Mouse (Mus musculus): ENCODE measurements around the gene Map4. TPM values are rescaled to one million over a fixed set of nuclear protein-coding genes. Genes with fewer than 3 reads are reported as not detected.
"Not testable (repeated sequence)": the region's sequence is repeated elsewhere in the genome, so short reads cannot be mapped to it uniquely, and the experiment has no call there.

Gene Map4
- total RNA-seq, 2 experiments from 2014 or later = 625 to 628 TPM

DNA sequence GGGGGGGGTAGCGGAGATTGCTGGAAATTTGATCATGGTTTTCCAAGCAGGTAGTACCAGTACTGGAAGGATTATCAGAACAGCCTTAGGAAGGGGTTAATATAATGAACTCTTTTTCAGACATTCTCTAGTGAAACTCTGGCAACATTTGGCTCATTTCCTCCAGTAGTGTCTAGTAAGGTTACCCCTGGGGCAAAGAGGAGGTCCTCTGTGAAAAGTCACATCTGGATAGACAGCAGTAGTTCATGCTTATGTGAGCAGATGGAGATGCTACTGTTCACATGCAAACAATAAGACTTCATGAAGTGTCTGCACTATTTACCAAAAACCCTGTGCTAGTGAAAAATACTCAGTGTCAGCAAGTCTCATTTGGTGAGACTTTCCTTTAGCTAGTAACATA lies 125.9 kb downstream of the Map4 start:
- no peak for DNase-seq (ENCODE audit: low spot score in 2 of 2)

DNA sequence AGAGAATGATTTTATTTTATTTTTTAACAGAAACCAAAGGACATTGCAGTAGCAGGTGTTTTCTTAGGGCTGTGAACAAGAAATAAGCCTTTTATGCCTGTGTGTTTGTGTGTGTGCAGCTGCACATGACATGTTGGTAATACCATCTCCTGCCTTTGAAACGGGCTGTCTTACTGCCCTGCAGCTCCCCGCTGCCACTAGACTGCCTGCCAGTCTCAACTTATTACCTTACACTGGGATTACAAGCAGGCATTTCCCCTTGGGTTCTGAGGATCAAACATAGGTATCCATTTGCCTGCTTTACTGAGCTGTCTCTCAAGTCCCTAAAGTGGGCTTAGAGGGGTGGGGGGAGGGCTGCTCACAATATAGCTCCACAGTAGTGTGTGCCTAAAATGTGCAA lies 129.5 kb downstream of the Map4 start:
- DNase-seq (ENCODE audit: low spot score in 2 of 2) = no peak

DNA sequence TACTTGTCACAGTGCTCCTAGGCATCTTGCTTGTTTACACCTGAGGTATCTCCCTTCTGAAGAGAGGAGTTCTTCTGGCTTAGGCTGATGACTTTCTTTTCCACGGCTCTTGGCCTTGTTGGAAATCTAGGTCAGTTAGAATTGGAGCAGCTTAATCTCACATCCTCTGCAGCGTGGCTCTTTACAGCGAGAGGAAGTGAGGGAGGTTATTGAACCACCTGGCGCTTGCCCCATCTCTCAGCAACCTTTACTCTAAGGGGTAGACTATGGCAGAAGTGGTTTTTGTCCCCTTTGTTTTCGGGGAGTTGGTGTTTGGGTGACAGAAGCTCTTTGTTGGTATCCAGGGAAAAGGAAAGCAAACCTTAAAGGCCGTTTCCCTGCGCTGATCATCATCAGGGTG lies 131.1 kb downstream of the Map4 start:
- DNase-seq (ENCODE audit: low spot score in 2 of 2) = no peak

DNA sequence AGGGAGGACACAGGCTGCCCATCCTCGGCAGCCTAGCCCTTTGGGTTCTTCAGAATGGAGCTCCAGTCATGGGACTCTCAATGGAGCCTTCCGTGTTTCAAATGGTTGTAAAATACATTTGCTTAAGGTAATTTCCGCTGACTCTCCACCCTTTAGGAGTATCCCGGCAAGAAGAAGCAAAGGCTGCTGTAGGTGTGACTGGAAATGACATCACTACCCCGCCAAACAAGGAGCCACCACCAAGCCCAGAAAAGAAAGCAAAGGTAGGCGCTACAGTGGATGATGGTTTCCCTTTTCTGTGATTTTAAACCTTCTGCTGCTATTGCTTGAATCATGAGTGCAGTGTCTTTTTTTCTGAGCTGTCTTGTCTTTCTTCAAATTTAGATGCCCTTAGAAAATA lies 131.6 kb downstream of the Map4 start:
- DNase-seq (ENCODE audit: low spot score in 2 of 2) = no peak

DNA sequence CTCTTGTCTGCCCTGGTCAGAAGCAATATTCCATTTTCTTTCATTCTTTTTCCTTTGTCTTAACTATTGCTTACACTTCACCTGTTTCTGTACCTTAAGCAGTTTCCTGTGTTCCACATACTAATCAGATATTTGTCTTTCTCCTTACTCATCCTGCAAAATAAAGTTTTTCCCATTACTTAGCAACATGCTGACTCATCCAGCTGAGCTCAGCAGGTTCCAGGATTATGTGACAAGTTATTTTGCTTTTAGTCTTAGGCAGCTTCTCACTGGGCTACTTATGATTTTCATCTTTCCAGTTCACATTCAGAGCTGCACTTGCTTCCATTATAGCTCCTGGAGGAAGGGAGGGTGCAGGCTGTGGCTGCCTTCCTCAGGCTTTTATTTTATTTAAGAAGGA lies 133.4 kb downstream of the Map4 start:
- DNase-seq (ENCODE audit: low spot score in 2 of 2) = no peak

DNA sequence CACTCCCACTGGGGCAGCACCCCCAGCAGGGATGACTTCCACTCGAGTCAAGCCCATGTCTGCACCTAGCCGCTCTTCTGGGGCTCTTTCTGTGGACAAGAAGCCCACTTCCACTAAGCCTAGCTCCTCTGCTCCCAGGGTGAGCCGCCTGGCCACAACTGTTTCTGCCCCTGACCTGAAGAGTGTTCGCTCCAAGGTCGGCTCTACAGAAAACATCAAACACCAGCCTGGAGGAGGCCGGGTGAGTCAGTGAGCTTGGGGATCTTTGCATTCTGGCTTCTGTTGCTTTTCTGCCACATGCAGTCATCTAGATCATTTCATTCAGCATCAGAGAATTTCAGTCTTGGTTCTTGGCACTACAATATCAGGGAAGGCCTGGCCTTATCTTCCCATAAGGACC lies 137.5 kb downstream of the Map4 start:
- no peak for DNase-seq (ENCODE audit: low spot score in 2 of 2)

DNA sequence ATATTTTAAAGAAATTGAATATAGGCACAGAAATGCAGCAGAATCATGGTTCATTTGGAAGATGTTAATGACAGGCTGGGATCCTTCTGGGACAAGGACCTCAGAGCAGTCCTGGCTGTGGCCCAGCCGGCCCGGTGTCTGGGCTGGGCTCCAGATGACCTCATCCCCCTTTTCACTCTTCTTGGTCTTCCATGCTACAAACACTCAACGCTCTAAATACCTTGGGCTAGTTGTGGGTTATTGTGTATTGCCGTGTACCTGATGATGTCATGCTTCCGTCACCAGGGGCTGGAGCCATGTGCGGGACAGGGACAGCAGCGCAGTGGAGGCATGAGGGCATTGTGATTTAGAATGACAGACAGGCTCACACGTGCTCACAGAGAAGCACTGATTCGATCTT lies 139.1 kb downstream of the Map4 start:
- DNase-seq (ENCODE audit: low spot score in 2 of 2) = no peak

DNA sequence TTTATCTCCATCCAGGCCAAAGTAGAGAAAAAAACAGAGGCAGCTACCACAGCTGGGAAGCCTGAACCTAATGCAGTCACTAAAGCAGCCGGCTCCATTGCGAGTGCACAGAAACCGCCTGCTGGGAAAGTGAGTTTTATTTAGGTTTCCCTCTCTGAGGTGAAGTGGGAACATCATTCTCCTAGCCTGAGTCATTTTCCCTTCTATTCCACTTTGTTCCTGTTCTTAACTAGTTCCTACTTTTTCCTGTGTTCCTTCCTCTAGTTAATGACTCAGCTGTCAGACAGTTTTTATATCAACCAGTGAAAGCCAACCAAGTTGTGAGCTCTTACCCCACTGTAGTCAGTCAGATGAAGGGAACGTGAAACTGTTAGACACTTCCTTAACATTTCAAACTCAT lies 139.8 kb downstream of the Map4 start:
- DNase-seq (ENCODE audit: low spot score in 2 of 2) = no peak

DNA sequence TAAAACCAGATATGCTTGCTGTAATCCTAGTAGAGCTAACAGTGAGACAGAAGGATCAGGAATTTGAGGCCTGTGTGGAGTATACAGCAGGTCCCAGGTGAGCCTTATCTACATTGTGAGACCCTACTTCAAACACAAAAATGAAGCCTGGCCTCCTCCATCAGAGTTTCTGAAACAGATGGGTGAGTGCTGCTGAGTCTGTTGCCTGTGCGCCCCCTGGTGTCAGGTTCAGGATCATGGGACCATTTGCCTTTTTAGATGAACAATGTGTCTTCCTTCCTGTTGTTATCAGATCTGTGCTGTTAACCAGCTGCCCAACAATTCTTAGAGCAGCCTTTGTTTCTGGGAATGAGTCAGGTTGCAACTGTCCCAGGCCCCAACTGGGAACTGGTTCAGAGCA lies 140.6 kb downstream of the Map4 start:
- peak; percentile 80 to 90 for DNase-seq (ENCODE audit: low spot score in 2 of 2)

DNA sequence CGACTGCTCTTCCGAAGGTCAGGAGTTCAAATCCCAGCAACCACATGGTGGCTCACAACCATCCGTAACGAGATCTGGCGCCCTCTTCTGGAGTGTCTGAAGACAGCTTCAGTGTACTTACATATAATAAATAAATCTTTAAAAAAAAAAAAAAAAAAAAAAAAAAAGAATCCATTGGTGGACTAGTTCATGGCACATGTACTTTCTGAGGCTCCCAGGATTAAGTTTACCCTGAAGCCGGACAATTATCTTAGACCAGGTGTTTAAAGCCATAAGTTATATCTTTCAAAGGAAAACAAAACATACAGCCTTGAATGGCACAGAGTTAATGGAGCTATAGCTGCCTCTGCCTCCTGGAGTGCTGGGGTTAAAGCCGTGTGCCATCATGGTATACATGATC lies 145.2 kb downstream of the Map4 start:
- not testable (repeated sequence) for DNase-seq (ENCODE audit: low spot score in 2 of 2)

DNA sequence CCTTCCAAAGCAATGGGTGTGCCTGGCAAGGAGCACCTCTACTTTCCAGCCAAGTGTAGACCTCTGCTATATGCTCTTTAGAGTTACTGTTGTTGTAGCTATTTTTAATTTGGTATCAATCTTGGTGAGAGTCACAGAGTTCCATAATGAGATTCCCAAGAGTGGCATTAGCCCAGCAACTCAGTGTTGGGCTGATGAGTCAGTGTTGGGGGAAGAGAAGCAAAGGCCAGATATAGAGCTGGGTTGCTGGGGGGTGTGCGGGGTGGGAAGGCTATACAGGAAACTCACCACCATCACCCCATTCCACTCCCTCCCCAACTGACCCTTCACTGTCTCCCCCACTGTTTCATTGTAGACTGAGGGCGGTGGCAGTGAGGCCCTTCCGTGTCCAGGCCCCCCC lies 149.8 kb downstream of the Map4 start:
- no peak for DNase-seq (ENCODE audit: low spot score in 2 of 2)

DNA sequence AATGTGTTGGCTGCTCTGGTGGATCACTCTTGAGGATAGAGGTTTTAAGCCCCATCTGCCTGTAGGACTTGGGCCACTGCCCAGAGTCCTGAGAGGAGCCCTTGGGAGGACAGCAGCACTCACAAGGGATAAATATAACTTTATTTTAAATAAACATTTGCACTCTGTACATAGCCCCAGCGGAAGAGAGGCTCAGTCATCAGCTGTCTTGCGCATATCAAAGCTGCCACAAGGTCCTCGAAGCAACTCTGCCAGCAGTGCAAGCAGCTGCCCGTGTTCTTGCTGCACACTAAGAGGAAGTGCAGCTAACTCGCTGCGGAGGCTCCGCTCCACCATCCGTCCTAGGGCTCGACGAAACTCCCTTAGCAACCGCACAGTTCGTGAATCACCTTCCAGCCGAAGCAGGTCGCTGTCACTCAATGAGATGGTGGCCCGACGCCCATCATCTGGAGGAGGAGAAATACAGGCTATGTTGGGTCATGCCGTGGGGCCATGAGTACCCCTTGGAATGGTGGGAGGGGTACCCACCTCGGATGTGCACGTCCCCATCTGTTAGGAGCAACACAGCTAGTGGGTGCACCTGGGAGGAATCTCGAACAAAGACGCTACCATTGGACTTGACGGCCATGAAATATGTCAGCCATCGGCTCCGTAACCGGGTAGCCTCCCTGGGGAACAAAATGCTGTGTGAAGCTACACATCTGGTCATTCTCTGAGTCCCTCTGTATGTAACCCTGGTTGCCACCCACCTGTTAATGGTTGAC lies 153.1 kb downstream of the Map4 start:
- DNase-seq (ENCODE audit: low spot score in 2 of 2) = peak in 1 of 2 experiments; percentile 22

DNA sequence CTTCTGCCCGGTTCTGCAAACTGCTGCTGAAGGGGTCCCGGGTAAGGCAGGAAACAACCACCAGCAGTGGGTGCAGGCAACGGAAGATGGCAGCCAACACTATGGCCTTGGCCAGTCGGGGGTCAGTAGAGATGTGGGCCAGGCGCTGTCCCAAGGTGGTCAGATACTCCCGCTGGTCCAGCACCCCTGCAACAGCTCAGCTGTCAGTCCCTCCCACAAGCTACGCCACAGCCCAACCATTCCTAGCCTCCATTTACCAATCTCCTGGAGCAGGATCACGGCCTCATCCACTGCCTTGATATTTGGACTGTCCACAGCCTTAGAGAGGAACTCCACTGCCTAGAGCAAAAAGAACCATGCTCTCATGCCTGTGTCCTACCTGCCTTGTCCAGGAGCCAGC lies 154.4 kb downstream of the Map4 start:
- DNase-seq (ENCODE audit: low spot score in 2 of 2) = no peak

DNA sequence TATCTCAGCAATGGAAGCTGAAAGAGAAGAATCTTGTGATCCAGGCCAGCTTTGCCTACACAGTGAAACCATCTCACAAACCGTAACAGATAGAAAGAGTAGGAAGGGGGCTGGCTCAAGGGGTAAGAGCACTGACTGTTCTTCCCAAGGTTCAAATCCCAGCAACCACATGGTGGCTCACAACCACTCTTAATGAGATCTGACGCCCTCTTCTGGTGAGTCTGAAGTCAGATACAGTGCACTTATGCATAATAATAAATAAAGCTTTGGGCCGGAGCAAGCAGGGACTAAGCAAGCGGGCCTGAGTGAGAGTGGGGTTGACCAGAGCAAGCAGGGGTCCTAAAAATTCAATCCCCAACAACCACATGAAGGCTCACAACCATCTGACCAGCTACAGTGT lies 162.0 kb downstream of the Map4 start:
- DNase-seq (ENCODE audit: low spot score in 2 of 2) = no peak

DNA sequence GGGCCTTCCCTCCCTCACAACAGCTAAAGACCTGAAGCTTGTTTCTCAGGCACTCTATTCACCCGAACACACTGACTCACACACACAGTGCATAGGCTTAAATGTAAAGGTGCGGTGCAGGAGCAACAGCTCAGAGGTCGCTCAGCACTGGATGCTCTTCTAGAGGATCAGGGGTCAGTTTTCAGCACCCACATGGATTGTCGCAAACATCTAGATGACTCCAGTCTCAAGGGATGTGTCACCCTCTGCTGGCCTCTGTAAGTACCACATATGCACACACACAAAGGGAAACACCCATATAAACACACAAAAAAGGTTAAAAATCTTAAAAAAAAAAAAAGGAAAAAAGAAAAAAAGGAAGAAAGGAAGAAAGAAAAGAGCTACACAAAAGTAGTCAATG lies 163.5 kb downstream of the Map4 start:
- no peak for DNase-seq (ENCODE audit: low spot score in 2 of 2)

DNA sequence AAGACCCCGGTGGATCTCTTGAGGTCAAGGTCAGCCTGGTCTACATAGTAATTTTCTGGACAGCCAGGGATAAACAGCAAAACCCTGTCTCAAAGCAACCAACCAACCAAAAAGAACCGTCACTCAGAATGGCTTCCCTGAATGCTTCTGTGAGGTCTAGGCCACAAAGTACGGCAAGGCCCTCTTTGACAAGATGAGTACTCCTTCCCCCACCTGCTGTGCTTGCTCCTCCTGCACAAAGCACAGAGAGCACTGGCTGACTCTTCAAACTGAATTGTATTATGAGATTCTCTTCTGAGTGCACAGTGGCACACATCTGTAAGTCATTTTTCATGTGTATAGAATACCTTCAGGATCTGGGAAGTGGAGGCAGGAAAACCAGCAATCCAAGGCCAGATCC lies 166.5 kb downstream of the Map4 start:
- no peak for DNase-seq (ENCODE audit: low spot score in 2 of 2)

DNA sequence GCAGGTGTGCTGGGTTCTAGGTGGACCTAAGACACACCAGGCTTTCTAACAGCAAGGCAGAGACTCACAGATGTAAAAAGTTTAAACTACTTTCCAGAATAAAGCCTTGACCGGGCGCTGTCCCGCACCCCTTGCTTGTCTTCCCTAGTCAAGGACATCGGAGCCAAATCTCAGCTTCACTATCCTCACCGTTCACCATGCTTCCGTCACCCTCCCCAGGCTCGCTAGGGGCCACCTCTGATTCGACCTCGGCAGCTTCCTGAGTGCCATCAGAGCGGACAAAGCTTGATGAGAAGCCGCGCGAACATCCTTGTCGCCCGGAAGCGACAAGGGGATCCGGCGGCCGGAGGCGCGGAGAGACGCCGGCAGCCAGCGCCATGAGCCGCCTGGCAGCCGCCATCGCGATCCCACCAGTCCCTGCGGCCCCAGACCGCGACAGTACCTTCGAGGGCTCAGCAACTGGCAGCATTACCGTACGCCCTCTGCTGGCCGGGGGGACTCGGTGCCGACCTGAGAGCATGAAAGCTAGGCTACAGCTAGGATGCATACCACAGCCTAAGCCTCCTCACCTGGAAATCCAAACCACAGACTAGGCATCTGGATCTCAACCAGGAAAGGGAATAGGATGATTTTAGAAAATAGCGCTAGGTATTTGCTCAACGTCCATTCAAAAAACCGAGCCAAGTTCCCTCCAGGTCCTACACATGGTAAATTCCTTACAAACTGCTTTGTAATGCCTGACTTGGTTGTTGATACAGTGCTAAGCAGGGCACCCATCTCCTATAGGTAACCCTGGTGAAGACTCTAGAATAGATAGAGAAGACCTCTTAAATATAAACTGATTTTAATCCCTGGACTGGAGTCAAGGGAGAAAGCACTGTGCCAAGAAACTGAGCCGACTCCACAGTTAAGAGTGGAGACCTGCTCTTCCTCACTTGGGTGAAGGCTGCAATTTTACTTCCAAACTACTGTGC lies 169.7 kb downstream of the Map4 start:
- DNase-seq (ENCODE audit: low spot score in 2 of 2) = peak; percentile 91 to 96

DNA sequence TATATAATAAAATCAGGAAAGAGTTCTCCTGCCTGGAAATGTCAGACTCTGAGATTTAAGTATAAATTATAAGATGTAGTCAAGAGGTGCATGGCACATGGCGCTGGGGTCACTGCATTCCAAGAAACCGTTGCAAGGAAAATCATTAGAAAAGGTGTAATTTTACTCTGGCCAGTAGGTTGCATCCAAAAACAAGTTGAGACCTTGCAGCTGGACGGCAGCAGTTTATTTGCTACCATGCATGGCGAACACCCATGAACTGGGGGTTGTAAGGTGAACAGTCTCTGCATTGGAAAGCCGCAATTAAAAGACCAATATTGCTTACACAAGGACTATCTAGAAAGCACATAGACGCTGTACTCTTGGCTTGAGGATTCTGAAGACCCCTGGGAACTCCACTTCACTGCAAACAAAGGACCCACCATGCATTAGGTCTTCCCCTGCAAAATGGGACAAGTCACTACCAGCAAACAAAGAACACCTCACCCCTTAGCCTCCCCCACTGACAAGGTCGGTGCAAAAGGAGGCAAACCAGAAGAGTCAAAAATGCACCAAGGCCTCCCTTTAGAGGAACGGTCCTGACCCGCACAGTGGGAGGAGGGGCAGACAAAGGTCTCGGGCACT lies 185.2 kb downstream of the Map4 start:
- DNase-seq (ENCODE audit: low spot score in 2 of 2) = no peak

DNA sequence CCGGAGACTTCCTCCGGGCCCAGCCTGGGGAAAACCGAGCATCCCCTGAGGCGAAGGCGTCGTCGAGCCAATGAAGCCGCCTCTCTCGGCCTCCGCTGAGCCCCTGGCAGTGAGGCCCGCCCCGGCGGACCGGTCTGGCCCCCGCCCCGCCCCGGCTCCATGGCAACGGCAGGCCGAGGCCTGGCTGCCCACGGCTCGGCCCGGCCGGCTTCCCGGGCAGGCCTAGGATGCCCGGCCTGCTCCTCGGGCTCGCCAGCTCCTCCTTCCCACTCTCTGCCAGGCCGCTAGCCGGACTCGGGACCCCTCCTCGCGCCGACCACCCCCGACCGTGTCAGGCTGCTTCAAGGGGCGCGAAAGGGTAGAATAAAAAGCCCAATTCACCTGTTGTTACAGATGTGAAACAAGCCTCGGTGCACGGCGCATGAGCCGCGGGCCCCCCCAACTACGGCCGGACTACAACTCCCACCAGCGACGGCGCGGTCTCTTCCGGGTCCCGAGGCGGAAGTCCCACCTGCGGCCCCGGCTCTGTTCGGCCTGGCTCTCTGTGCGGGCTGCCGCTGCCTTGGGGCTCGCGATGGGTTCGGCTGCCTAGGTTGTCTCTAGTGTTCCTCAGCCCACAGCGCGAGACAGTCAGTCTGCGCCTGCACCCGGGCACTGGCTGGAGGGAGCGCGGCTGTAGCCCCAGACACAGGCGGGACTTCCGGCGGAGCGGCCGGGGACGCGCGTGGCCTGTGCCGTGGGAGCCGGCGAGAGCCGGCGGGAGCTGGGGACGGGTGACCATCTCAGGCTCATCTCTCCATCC lies 185.9 kb downstream of the Map4 start, which contains the start of gene Smarcc1:
Gene Smarcc1, plus strand, starts transcription at position 732 of the 802 bp plus-strand sequence.
- DNase-seq (ENCODE audit: low spot score in 2 of 2) = peak; percentile 92 to 94

DNA sequence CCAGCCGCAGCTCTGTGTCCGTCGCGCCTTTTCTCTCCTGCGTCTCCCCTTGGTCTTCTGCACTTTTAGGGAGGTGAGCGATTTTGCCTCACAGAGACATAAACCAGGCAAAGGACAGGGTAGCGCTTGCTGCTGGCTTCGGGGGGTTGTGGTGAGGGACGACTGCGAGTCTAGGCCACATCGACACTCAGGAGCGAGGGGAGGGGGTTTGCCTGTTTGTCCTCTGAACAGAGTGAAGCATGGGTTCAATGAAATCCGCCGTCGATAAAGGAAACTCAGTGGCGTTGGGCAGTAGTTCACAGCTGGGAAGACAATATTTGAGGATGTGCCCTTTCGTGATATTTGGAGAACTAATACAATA lies 186.5 kb downstream of the Map4 start, which contains the start of gene Dhx30:
Gene Dhx30, minus strand, starts transcription at position 52 of the 361 bp plus-strand sequence.
- no peak for DNase-seq (ENCODE audit: low spot score in 2 of 2)

DNA sequence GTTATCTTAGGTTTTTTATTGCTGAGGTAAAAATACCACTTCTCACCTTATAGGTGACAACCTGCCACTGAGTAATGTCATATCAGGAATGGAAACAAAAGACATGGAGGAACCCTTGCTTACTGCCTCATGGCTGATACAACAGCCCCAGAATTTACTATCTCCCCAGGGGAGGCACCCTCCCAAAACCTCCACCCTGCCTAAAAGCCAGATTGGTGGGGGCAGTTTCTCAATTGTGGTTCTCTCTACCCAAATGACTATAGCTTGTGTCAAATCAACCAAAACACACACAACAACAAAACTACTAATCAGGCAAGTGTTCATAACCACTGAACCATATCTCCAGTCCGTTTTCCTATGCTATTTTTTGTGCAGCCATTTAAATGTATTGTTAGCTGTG lies 187.0 kb downstream of the Map4 start:
- DNase-seq (ENCODE audit: low spot score in 2 of 2) = no peak
